In the genomic region with DNA sequence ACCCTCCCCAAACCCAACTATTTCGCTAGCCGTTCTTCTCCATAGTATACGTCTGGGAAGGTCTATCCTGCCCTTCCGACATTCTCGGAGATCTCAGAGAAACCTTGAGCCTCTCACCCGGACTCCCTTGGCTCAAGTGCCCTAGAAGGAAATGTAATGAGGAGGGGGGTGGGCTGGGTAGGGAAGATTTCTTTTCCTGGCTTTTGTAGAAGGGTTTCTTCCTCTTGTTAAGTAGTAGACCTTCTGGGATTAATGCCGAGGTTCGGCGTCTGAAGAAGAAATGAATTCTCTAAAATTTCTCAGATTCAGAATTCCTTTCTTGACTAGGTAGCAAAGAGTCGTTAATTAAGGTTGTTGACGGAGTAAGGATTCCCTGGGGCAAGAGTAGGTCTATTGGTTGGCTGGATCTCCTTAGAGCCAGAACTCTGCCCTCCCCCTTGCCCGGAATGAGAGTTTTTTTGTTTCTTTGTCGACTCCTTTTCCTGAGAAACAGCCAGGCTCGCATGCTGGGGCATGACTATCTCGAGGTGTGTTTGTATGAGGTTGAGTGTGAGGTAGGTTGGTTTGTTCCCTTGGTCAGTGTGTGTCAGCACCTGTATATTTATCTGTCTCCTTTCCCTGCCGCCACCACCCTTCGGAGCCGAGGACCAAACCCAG, we compare ENCODE assay signal across 8 mouse cellular contexts. TPM values are rescaled to one million over a fixed set of nuclear protein-coding genes. Genes with fewer than 3 reads are reported as not detected.
DNase-seq lines count a peak whose midpoint lies in the region; ATAC-seq and TF ChIP-seq lines count a peak whose summit lies in the region.

No protein-coding gene starts in this region.

- WGBS in hindbrain, embryonic 10.5 days: 4% methylated on average over 18 of the region's 18 CpGs
- WGBS in liver, embryonic 11.5 days: 3% methylated on average over 18 of the region's 18 CpGs

- H3K9ac ChIP-seq in ES-E14 (ENCODE audit: insufficient read depth, low read depth, low read length, poor library complexity, severe bottlenecking): peak overlapping the region; percentile 73
- peak overlapping the region; percentile 31 for H3K9ac ChIP-seq in liver, embryonic 11.5 days (ENCODE audit: low read depth, low read length)

- H3K36me3 ChIP-seq in ES-E14 (ENCODE audit: control insufficient read depth, insufficient read depth, low read length, poor library complexity, severe bottlenecking): no peaks in the 10 kb centered on the region
- H3K36me3 ChIP-seq in hindbrain, embryonic 10.5 days: no peaks in the 10 kb centered on the region
- H3K36me3 ChIP-seq in liver, embryonic 11.5 days (ENCODE audit: control insufficient read depth, insufficient read depth, low read length): no peaks in the 10 kb centered on the region

- in situ Hi-C loops in ES-E14 (cut with MboI; ENCODE audit: low sequenced_read_pairs in 2 of 2, unreplicated experiment in 2 of 2): no loop called here

- peak overlapping the region; percentile 77 to 96 for H3K4me3 ChIP-seq in ES-E14 (ENCODE audit: insufficient read depth in 1 of 2, low read depth in 1 of 2, low read length in 2 of 2, poor library complexity in 1 of 2, severe bottlenecking in 1 of 2)
- H3K4me3 ChIP-seq in hindbrain, embryonic 10.5 days: peak overlapping the region; percentile 55
- peak overlapping the region; percentile 60 for H3K4me3 ChIP-seq in liver, embryonic 11.5 days (ENCODE audit: low read depth, low read length)

- no peak for ATAC-seq in liver, embryonic 11.5 days (replicated peaks; ENCODE audit: low FRiP score)
- no peak for ATAC-seq in frontal cortex, adult (ENCODE audit: low TSS enrichment)

- H3K4me1 ChIP-seq in ES-E14 (ENCODE audit: control insufficient read depth in 2 of 2, insufficient read depth in 2 of 2, low read length in 2 of 2, poor library complexity in 1 of 2): peaks cover 7 to 20% of the 10 kb centered on the region in 2 experiments; a peak in 3 of 4 replicates
- peaks cover 32% of the 10 kb centered on the region for H3K4me1 ChIP-seq in hindbrain, embryonic 10.5 days (replicated peaks)
- H3K4me1 ChIP-seq in liver, embryonic 11.5 days (replicated peaks; ENCODE audit: control insufficient read depth, insufficient read depth, low read length): peaks cover 29% of the 10 kb centered on the region

- peak overlapping the region; percentile 9; the same call in 1 of the 2 replicates for H3K27ac ChIP-seq in ES-E14 (ENCODE audit: insufficient read depth, low read depth, low read length, poor library complexity, severe bottlenecking)
- peak overlapping the region; percentile 76 for H3K27ac ChIP-seq in hindbrain, embryonic 10.5 days
- H3K27ac ChIP-seq in liver, embryonic 11.5 days (ENCODE audit: low read depth, low read length): peak overlapping the region; percentile 49; the same call in 1 of the 2 replicates

- H3K27me3 ChIP-seq in hindbrain, embryonic 10.5 days (ENCODE audit: insufficient read depth, poor library complexity, severe bottlenecking): peaks cover 45% of the 10 kb centered on the region
- peaks cover 8% of the 10 kb centered on the region for H3K27me3 ChIP-seq in liver, embryonic 11.5 days (replicated peaks; ENCODE audit: control insufficient read depth, insufficient read depth, low read length)

- no peaks in the 10 kb centered on the region for H3K9me3 ChIP-seq in ES-E14 (ENCODE audit: control insufficient read depth, insufficient read depth, low read depth, low read length)
- H3K9me3 ChIP-seq in hindbrain, embryonic 10.5 days: 0 out of 2 replicates have a peak, but pooled peaks cover 2% of the 10 kb centered on the region
- no peaks in the 10 kb centered on the region for H3K9me3 ChIP-seq in liver, embryonic 11.5 days (ENCODE audit: control insufficient read depth, low read length)

- H3K4me2 ChIP-seq in liver, embryonic 11.5 days: peak overlapping the region; percentile 85

- DNase-seq in embryo, embryonic 11 days: peak; percentile 27
- no peak for DNase-seq in embryo, embryonic 10 days (ENCODE audit: low spot score)
- DNase-seq in ES-E14 (ENCODE audit: low read depth, low spot score): no peak
- DNase-seq in hindbrain, embryonic 10.5 days (ENCODE audit: low spot score): peak; percentile 8
- no peak for DNase-seq in liver, embryonic 11.5 days (ENCODE audit: low spot score)
- DNase-seq in natural killer cell, adult 2 months (ENCODE audit: low spot score in 2 of 2): no peak
- DNase-seq in cerebellum, adult 9-10 months: no peak

TF ChIP-seq in ES-E14, 5 proteins besides CTCF, POLR2A, EP300 and RAD21:
- no peak for TF ChIP-seq MAFK (IDR thresholded peaks at IDR 0.05; ENCODE audit: insufficient read depth, low read depth, low read length)

RNA-seq across cellular contexts. Expression of a gene that starts 0.8 kb away (rescaled TPM):
- total RNA-seq in ES-E14 (2012; rRNA removed): 74.9 and 132 TPM in 2 replicates
- polyA plus RNA-seq in hindbrain, embryonic 10.5 days (2016; fragmentation: Nextera tagmentation; extraction: Ambion mirVana): 22.2 and 28.7 TPM in 2 replicates
- 42.0 and 47.8 TPM in 2 replicates for polyA plus RNA-seq in liver, embryonic 11.5 days (2014; fragmentation: Nextera tagmentation; extraction: Ambion mirVana)

RNA-seq across cellular contexts. Expression of a gene that starts 19.5 kb away (rescaled TPM):
- total RNA-seq in ES-E14 (2012; rRNA removed): 6.2 and 11.2 TPM in 2 replicates
- 9.7 and 10.1 TPM in 2 replicates for polyA plus RNA-seq in hindbrain, embryonic 10.5 days (2016; fragmentation: Nextera tagmentation; extraction: Ambion mirVana)
- polyA plus RNA-seq in liver, embryonic 11.5 days (2014; fragmentation: Nextera tagmentation; extraction: Ambion mirVana): 1.6 and 1.7 TPM in 2 replicates

RNA-seq across cellular contexts. Expression of a gene that starts 27.0 kb away (rescaled TPM):
- total RNA-seq in ES-E14 (2012; rRNA removed): 151 and 164 TPM in 2 replicates
- 143 and 159 TPM in 2 replicates for polyA plus RNA-seq in hindbrain, embryonic 10.5 days (2016; fragmentation: Nextera tagmentation; extraction: Ambion mirVana)
- 51.0 and 53.2 TPM in 2 replicates for polyA plus RNA-seq in liver, embryonic 11.5 days (2014; fragmentation: Nextera tagmentation; extraction: Ambion mirVana)

RNA-seq across cellular contexts. Expression of a gene that starts 49.4 kb away (rescaled TPM):
- 8.0 and 9.0 TPM in 2 replicates for total RNA-seq in ES-E14 (2012; rRNA removed)
- polyA plus RNA-seq in hindbrain, embryonic 10.5 days (2016; fragmentation: Nextera tagmentation; extraction: Ambion mirVana): 0.82 and 0.98 TPM in 2 replicates
- polyA plus RNA-seq in liver, embryonic 11.5 days (2014; fragmentation: Nextera tagmentation; extraction: Ambion mirVana): 3.5 and 3.8 TPM in 2 replicates

Comparison
In these comparisons a context has a peak if more than half of its experiments do, and no peak if none do; other contexts are left out.
1. DNase-seq: peak in embryo, embryonic 11 days (single experiment) and hindbrain, embryonic 10.5 days (single experiment); none in embryo, embryonic 10 days (single experiment), ES-E14 (single experiment), liver, embryonic 11.5 days (single experiment), natural killer cell, adult 2 months (0 of 2) and cerebellum, adult 9-10 months (single experiment).
2. H3K27ac ChIP-seq: peak in every context shown above with its lines; median percentile 76 in hindbrain, embryonic 10.5 days; 49 in liver, embryonic 11.5 days; 9 in ES-E14.
3. Peak in every context shown above with its lines, with median percentiles within 50 percentile points of each other: H3K4me3 ChIP-seq.